Mouse (Mus musculus): Measurements from ENCODE around the gene Ptrh1.

- TF ChIP-seq CTCF (IDR thresholded peaks at IDR 0.05; ENCODE audit: control insufficient read depth, insufficient read depth, insufficient read length), result no peak
- TF ChIP-seq MYOD1 (IDR thresholded peaks at IDR 0.05; ENCODE audit: control insufficient read depth, insufficient read length, low read depth), result no peak
- TF ChIP-seq MAX (IDR thresholded peaks at IDR 0.05), result no peak
- TF ChIP-seq MYOG (IDR thresholded peaks at IDR 0.05; ENCODE audit: control insufficient read depth, extremely low read depth, insufficient read length), result no peak
- no peak for TF ChIP-seq FOSL1 (IDR thresholded peaks at IDR 0.05; ENCODE audit: insufficient read depth, low read length, poor library complexity, severe bottlenecking)
- no peak for TF ChIP-seq CEBPB (IDR thresholded peaks at IDR 0.05; ENCODE audit: low read depth)
These were observed 44.7 kb upstream of the Ptrh1 start for GRCm38 (mm10) chr2:32730854-32731253.
